Mouse (Mus musculus) heart, adult 2 months (tissue): ENCODE data around the gene Six4. TPM values are rescaled to one million over a fixed set of nuclear protein-coding genes. Genes with fewer than 3 reads are reported as not detected.
"Not testable (repeated sequence)": the region's sequence is repeated elsewhere in the genome, so short reads cannot be mapped to it uniquely, and the experiment has no call there.

ENCODE experiments used
- DNase-seq, 2 experiments: peaks; one replicate each; pipeline ENCODE4 v3.0.0; 2021
- H3K27ac ChIP-seq: fragments of 200-600 bp; 2 replicates; pipeline ENCODE4 v1.8.1; 2022
- H3K27me3 ChIP-seq: fragments of 200-500 bp; 2 replicates; pipeline ENCODE4 v1.6.1; 2012; ENCODE audit warnings: mild to moderate bottlenecking, low read length, inconsistent platforms, mixed read lengths; ENCODE audit not compliant: control insufficient read depth, insufficient read depth
- H3K36me3 ChIP-seq: fragments of 200-500 bp; 2 replicates; pipeline ENCODE4 v1.6.1; 2012; ENCODE audit warnings: low read length, inconsistent platforms; ENCODE audit not compliant: control insufficient read depth, insufficient read depth
- H3K4me1 ChIP-seq: fragments of 200-500 bp; 2 replicates; pipeline ENCODE4 v1.6.1; 2011; ENCODE audit warnings: low read length; ENCODE audit not compliant: control insufficient read depth, insufficient read depth
- H3K4me3 ChIP-seq: fragments of 200-600 bp; 2 replicates; pipeline ENCODE4 v1.8.1; 2022
- H3K79me2 ChIP-seq: fragments of 200-500 bp; replicated peaks from 2 replicates; pipeline ENCODE4 v1.6.1; 2012; ENCODE audit warnings: mild to moderate bottlenecking, inconsistent platforms, low read length, moderate library complexity, mixed read lengths; ENCODE audit not compliant: control insufficient read depth, insufficient read depth
- H3K9ac ChIP-seq: fragments of 200-500 bp; 2 replicates; pipeline ENCODE4 v1.6.1; 2012; ENCODE audit warnings: low read depth, mild to moderate bottlenecking, control low read depth, inconsistent platforms, low read length, mixed read lengths
- CTCF ChIP-seq: fragments of 200-600 bp; IDR thresholded peaks from 2 replicates; pipeline ENCODE4 v1.8.1; 2022; ENCODE audit warnings: antibody characterized with exemption, mild to moderate bottlenecking, moderate library complexity
- EP300 ChIP-seq: fragments of 200-500 bp; IDR thresholded peaks from 2 replicates; pipeline ENCODE4 v1.6.1; 2011; ENCODE audit warnings: low read depth, low read length, control low read depth; ENCODE audit not compliant: insufficient read depth
- POLR2A ChIP-seq: fragments of 200-500 bp; IDR thresholded peaks from 2 replicates; pipeline ENCODE4 v1.6.1; 2011; ENCODE audit warnings: mild to moderate bottlenecking, low read depth, low read length, control low read depth; ENCODE audit not compliant: insufficient read depth
- WGBS: fragments of 180-500 bp; shearing (Covaris S2); methylation state at CpG from one replicate; pipeline ENCODE4 v1.1.7; 2018; 5-methylcytosine and 5-hydroxymethylcytosine counted together
- intact Hi-C: fragments of 180-260 bp; cut with DNase I; formaldehyde crosslinking; loops from one replicate; pipeline ENCODE4 v1.15.1; 2025
- long read RNA-seq: library from polyadenylated mRNA; stranded (forward); transcript quantifications from one replicate; pipeline ENCODE4 v2.0.0, GENCODE M21; 2021
- polyA plus RNA-seq: library from polyadenylated mRNA; depleted of rRNA; stranded (reverse); fragments of >200 nt; gene quantifications from 2 replicates; pipeline ENCODE4 v1.2.3, GENCODE M21; 2012; rRNA removed
- total RNA-seq, 2 experiments: library from RNA; stranded (reverse); gene quantifications; 2 replicates each; pipeline ENCODE4 v1.2.3; 2021

The Six4 gene
- total RNA-seq (1 to 10 TPM; 3.9 to 6.8 TPM), polyA plus RNA-seq (1.6 and 2.6 TPM in 2 replicates)
- long read RNA-seq = 0 reads

DNA sequence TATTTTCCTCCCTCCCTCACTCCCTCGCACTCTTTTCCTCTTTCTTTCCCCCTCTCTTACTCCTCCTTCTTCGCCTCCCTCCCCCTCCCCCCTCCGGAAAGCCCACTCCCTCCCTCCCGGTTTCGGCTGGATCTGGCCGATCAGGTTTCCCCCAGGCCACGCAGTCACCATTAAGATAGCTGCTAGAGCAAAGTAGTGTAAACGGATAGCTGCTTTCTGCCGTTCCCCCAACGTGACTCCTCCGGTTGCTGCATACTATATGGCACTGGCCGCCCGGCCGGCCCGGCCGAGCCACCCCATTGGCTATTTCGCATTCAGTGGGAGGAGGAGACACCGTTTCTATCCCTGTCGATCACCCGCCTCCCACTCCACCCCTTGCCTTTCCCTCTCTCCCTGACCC lies at the start of gene Six4:
TSS of gene Six4 (minus strand) at position 261 of the 400 bp plus-strand sequence.
- H3K4me3 ChIP-seq = peak within 1 kb of the TSS; percentile 79
- H3K79me2 ChIP-seq = no peaks in the 10 kb centered on the region
- no peaks in the 10 kb centered on the region for H3K36me3 ChIP-seq
- intact Hi-C loops = loop anchor here (5.0 kb wide), 2 partner anchors 66 to 174 kb away; partner anchors contain the start of genes Slc38a6 and Trmt5
- H3K9ac ChIP-seq = peak within 1 kb of the TSS; percentile 64
- 1% methylated on average over 19 of the region's 20 CpGs for WGBS
- TF ChIP-seq EP300 (no peak), POLR2A (peak; percentile 45; the same call in 1 of the 2 replicates)
- DNase-seq = peak; percentile 71 to 77
- H3K27me3 ChIP-seq = no peaks in the 10 kb centered on the region; the same call in 1 of the 2 replicates
- H3K4me1 ChIP-seq = peaks cover 1% of the 10 kb centered on the region; the same call in 1 of the 2 replicates
- H3K27ac ChIP-seq = peak within 1 kb of the TSS; percentile 57

DNA sequence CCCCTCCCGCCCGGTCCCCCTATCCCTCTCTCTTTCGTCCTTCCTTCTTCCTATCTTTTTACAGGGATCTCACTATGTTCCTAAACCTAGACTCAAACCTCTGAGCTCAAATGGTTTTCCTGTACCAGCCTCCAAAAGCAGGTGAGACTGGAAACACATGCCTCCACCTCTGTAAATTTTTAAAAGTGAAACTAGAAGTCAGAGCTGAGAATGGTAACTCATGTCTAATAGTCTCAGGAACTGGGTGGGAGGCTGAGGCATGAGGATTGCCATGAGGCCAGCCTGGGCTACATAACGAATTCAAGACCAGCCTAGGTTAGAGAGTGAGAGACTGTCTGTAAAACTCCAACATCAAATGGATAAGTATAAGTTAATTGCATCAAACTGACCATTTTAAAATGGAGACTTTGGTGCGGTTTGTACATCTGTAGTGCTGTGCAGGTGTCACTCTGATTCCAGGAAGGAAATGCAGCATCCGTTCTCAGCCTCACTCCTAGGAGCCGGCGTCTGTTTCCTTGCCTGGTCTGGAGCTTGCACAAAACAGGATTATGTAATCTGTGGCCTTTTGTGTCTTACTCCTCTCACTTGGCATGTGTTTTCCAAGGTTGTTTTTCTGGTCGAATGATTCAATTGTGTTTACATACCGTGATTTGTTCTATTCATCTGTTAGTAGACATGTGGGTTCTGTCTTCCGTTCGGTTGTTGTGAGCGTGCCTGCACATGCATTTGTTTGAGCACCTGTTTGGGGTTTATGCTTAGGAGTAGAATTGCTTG lies 49.3 kb upstream of the Six4 start:
- Histone ChIP-seq H3K4me1 (peaks cover 2% of the 10 kb centered on the region), H3K9ac (no peak overlapping the region), H3K27ac (peak overlapping the region; percentile 40), H3K27me3 (no peaks in the 10 kb centered on the region), H3K4me3 (no peak overlapping the region), H3K36me3 (peaks cover 6% of the 10 kb centered on the region), H3K79me2 (peaks cover 4% of the 10 kb centered on the region)
- intact Hi-C loops = no loop called here
- TF ChIP-seq POLR2A (no peak), CTCF (no peak), EP300 (no peak)
- WGBS = 61% methylated on average over 13 of the region's 13 CpGs
- peak in 1 of 2 experiments; percentile 25 for DNase-seq

DNA sequence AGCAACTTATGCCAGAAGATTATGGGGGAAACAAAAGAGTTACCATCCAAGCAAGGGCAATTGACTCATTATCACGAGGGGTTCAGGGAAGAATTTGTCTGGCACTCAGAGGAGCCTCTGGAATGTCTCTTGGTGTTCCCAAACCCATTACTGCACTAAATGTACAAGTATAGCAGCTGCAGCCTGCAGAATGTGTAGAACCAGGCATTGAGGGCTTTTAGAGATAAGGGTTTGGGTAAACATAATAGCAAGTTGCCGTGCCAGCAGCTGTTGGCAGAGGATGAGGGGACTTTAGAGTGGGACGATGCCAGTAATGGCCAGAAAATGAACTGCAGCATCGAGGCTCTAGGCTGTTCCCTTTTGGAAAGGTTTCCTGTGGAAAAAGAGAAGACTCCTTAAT lies 47.1 kb upstream of the Six4 start:
- intact Hi-C loops = no loop called here
- no peak overlapping the region for H3K27ac ChIP-seq
- no peaks in the 10 kb centered on the region for H3K27me3 ChIP-seq
- TF ChIP-seq POLR2A = no peak
- peak; percentile 36 for TF ChIP-seq CTCF
- no peak for TF ChIP-seq EP300
- peaks cover 6% of the 10 kb centered on the region for H3K36me3 ChIP-seq
- H3K4me3 ChIP-seq = no peak overlapping the region
- no peak overlapping the region for H3K9ac ChIP-seq
- peaks cover 2% of the 10 kb centered on the region for H3K4me1 ChIP-seq
- 8% methylated on average over 4 of the region's 4 CpGs for WGBS
- DNase-seq = peak in 1 of 2 experiments; percentile 30
- peaks cover 2% of the 10 kb centered on the region; the same call in 1 of the 2 replicates for H3K79me2 ChIP-seq

DNA sequence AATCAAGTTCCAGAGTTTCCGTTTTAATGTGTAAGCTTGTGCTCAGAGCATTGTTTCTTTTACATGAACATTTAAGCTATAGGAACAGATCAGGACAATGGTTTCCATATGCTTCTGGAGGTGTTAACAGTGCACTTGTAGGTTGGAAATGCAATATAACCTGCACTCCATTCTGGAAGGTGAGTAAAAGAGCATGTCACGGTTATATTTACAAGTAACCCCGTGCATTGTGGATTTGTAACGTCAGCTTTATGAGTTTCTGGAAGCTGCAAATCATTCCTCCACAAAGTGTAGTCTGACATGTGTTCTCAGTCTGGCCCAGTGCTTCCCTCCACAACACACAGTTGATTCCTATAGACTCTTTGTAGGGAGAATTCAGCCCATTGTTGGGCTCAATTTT lies 40.9 kb upstream of the Six4 start:
- DNase-seq = no peak
- intact Hi-C loops = no loop called here
- H3K27me3 ChIP-seq = no peaks in the 10 kb centered on the region
- TF ChIP-seq EP300 (no peak), CTCF (no peak), POLR2A (no peak)
- peaks cover 2% of the 10 kb centered on the region; the same call in 1 of the 2 replicates for H3K79me2 ChIP-seq
- 94% methylated on average over 4 of the region's 4 CpGs for WGBS
- no peaks in the 10 kb centered on the region for H3K4me1 ChIP-seq
- H3K4me3 ChIP-seq = no peak overlapping the region
- no peaks in the 10 kb centered on the region for H3K36me3 ChIP-seq
- no peak overlapping the region for H3K27ac ChIP-seq
- no peak overlapping the region for H3K9ac ChIP-seq

DNA sequence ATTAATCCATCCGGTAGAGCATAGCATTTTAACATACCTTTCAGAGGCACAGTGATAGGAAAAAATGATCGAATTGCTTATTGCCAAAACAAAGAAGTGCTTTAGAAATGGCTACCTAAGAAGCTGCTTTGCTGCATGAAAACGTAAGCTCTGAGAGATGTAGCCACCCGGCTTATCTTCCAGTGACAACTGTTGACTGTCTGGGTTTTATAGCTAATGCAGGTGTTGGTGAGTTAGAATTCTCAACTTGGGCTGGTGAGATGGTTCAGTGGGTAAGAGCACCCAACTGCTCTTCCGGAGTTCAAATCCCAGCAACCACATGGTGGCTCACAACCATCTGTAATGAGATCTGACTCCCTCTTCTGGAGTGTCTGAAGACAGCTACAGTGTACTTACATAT lies 37.8 kb upstream of the Six4 start:
- H3K9ac ChIP-seq, intact Hi-C loops, H3K4me1 ChIP-seq, H3K27ac ChIP-seq, DNase-seq, H3K27me3 ChIP-seq, H3K36me3 ChIP-seq, H3K4me3 ChIP-seq, H3K79me2 ChIP-seq: not testable (repeated sequence)
- WGBS = 86% methylated on average over 5 of the region's 5 CpGs

DNA sequence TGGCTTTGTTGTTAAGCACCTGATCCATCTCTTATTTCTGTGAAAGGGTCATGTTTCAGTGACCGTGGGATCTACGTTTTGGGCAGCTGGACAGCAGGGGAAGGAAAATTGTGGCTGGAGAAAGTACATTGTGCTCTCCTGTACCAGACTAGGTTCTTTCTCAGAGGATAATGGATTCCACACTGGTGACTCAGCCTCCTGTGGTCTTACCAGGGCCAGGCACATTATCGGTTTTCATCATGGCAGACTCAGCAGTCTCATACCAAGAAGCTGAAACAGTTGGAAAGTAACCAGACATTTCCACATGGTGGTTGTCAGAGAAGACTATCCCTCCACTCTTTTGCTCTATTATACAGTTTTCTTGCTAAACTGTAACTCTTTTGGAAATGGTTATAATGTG lies 34.0 kb upstream of the Six4 start:
- Histone ChIP-seq H3K4me1 (peaks cover 5% of the 10 kb centered on the region; the same call in 1 of the 2 replicates), H3K79me2 (no peaks in the 10 kb centered on the region), H3K27ac (peak overlapping the region; percentile 39; the same call in 1 of the 2 replicates), H3K36me3 (no peaks in the 10 kb centered on the region; the same call in 1 of the 2 replicates), H3K4me3 (no peak overlapping the region), H3K27me3 (no peaks in the 10 kb centered on the region), H3K9ac (no peak overlapping the region)
- no peak for DNase-seq
- intact Hi-C loops = no loop called here
- WGBS = 31% methylated on average over 3 of the region's 3 CpGs
- no peak for TF ChIP-seq EP300
- no peak for TF ChIP-seq POLR2A
- no peak for TF ChIP-seq CTCF
